ENCODE assay signal across 9 mouse cellular contexts in the genomic region with DNA sequence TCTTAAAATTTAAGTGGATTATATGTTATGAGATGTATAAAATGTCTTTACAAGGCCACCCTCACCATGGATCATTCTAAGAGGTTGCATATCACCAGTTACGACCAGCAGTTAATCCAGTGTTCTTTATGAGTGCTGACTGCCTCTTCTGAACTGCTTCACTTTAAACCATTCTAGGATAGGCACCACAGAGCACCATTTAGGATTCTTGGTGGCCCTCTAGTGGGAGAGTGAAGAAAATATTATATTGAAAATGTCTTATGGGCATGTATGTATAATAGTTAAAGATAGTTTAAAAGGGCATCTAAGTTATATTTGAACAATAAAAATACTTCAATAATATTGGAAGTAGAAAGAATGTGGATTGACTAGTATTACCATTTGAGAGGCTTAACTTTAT.
DNase-seq lines count a peak whose midpoint lies in the region; ATAC-seq and TF ChIP-seq lines count a peak whose summit lies in the region.
"Had no signal": no experiment of that assay in that cellular context is flagged by ENCODE, and none has a peak within 500 bp of the region (broad histone marks: within the 10 kb centered on the region; RNA-seq: fewer than 3 reads in every experiment).

No protein-coding gene starts in this region.

- H3K27ac ChIP-seq in heart, postnatal 0 days (ENCODE audit: low read depth): no peak overlapping the region
- no peak overlapping the region for H3K27ac ChIP-seq in thymus, adult 2 months (ENCODE audit: control insufficient read depth, insufficient read depth, low read length)
- H3K27ac ChIP-seq in embryonic facial prominence, embryonic 14.5 days (replicated peaks; ENCODE audit: low read depth, low read length): no peak overlapping the region

- no peak overlapping the region for H3K4me3 ChIP-seq in heart, postnatal 0 days (ENCODE audit: low read depth, low read length)
- no peak overlapping the region for H3K4me3 ChIP-seq in thymus, adult 2 months (ENCODE audit: control insufficient read depth, insufficient read depth, low read length)
- H3K4me3 ChIP-seq in embryonic facial prominence, embryonic 14.5 days (ENCODE audit: low read depth, low read length): no peak overlapping the region

- no peak for ATAC-seq in heart, postnatal 0 days (ENCODE audit: insufficient read depth, low read depth)
- peak; percentile 53; the same call in 1 of the 2 replicates for ATAC-seq in embryonic facial prominence, embryonic 14.5 days (ENCODE audit: low read depth)
- ATAC-seq: inflammation-experienced regulatory T-cells, adult 6 months had no signal

- H3K9ac ChIP-seq in heart, postnatal 0 days (replicated peaks; ENCODE audit: low read depth, low read length): no peak overlapping the region
- no peak overlapping the region for H3K9ac ChIP-seq in embryonic facial prominence, embryonic 14.5 days (ENCODE audit: low read depth, low read length)

- 0 out of 2 replicates have a peak, but pooled peaks cover 3% of the 10 kb centered on the region for H3K9me3 ChIP-seq in heart, postnatal 0 days (replicated peaks; ENCODE audit: control insufficient read depth, low read length)
- H3K9me3 ChIP-seq in embryonic facial prominence, embryonic 14.5 days (ENCODE audit: control insufficient read depth, low read length): no peaks in the 10 kb centered on the region

- WGBS in heart, postnatal 0 days: 13% methylated on average over 1 of the region's 1 CpGs
- 51% methylated on average over 1 of the region's 1 CpGs for WGBS in thymus, adult 2 months
- WGBS in embryonic facial prominence, embryonic 14.5 days: 13% methylated on average over 1 of the region's 1 CpGs

- DNase-seq in heart, postnatal 0 days (ENCODE audit: low spot score): peak; percentile 59
- no peak for DNase-seq in heart, postnatal 25 days (ENCODE audit: low spot score)
- peak; percentile 17 for DNase-seq in thymus, adult 2 months
- DNase-seq in thymus, adult 18-20 months: no peak
- DNase-seq in embryonic facial prominence, embryonic 14.5 days (ENCODE audit: low spot score): peak; percentile 66
- DNase-seq in splenic B cell, adult 2 months (ENCODE audit: low read depth, low spot score): peak; percentile 60
- DNase-seq in right cerebral cortex, adult 18-20 months: no peak
- no peak for DNase-seq in ovary, adult 18-20 months (ENCODE audit: low spot score)

- TF ChIP-seq CTCF in heart, postnatal 0 days (IDR thresholded peaks at IDR 0.05; ENCODE audit: low read depth): peak; percentile 60
- TF ChIP-seq CTCF in thymus, adult 2 months (IDR thresholded peaks at IDR 0.05; ENCODE audit: borderline replicate concordance, control insufficient read depth, extremely low read depth, insufficient read depth, low read length, poor library complexity): no peak

- H3K4me1 ChIP-seq in heart, postnatal 0 days (ENCODE audit: control insufficient read depth, insufficient read depth): no peaks in the 10 kb centered on the region
- H3K4me1 ChIP-seq in thymus, adult 2 months (replicated peaks; ENCODE audit: control insufficient read depth, insufficient read depth, low read length): no peaks in the 10 kb centered on the region
- no peaks in the 10 kb centered on the region for H3K4me1 ChIP-seq in embryonic facial prominence, embryonic 14.5 days (ENCODE audit: control insufficient read depth, insufficient read depth, low read length)

- no peak for TF ChIP-seq POLR2A in thymus, adult 2 months (IDR thresholded peaks at IDR 0.05; ENCODE audit: control insufficient read depth, extremely low read depth, insufficient read depth, low read length, poor library complexity)

- H3K27me3 ChIP-seq in heart, postnatal 0 days (ENCODE audit: control insufficient read depth, insufficient read depth, low read length): no peaks in the 10 kb centered on the region
- no peaks in the 10 kb centered on the region for H3K27me3 ChIP-seq in thymus, adult 2 months (ENCODE audit: control insufficient read depth, insufficient read depth, low read length)
- no peaks in the 10 kb centered on the region for H3K27me3 ChIP-seq in embryonic facial prominence, embryonic 14.5 days (replicated peaks; ENCODE audit: control insufficient read depth, insufficient read depth, low read length)
- H3K27me3 ChIP-seq in splenic B cell, adult 2 months (ENCODE audit: control insufficient read depth, insufficient read depth, low read length, poor library complexity, severe bottlenecking): no peaks in the 10 kb centered on the region

- no peaks in the 10 kb centered on the region for H3K36me3 ChIP-seq in heart, postnatal 0 days (replicated peaks; ENCODE audit: control insufficient read depth, insufficient read depth, low read length)
- no peaks in the 10 kb centered on the region for H3K36me3 ChIP-seq in thymus, adult 2 months (ENCODE audit: control insufficient read depth, insufficient read depth, low read length)
- no peaks in the 10 kb centered on the region for H3K36me3 ChIP-seq in embryonic facial prominence, embryonic 14.5 days (ENCODE audit: control insufficient read depth, insufficient read depth, low read length)
- H3K36me3 ChIP-seq in splenic B cell, adult 2 months (ENCODE audit: control insufficient read depth, insufficient read depth, low read length, poor library complexity, severe bottlenecking): no peaks in the 10 kb centered on the region; the same call in 1 of the 2 replicates

- TF ChIP-seq EP300 in heart, postnatal 0 days (IDR thresholded peaks at IDR 0.05; ENCODE audit: low read depth): no peak

- H3K4me2 ChIP-seq in heart, postnatal 0 days (ENCODE audit: low read depth, low read length): no peak overlapping the region
- no peak overlapping the region for H3K4me2 ChIP-seq in embryonic facial prominence, embryonic 14.5 days (ENCODE audit: low read depth, low read length)

- intact Hi-C loops in heart, postnatal 25 days (cut with DNase I): loop anchor here (2.0 kb wide), 1 partner anchor 265 kb away; no protein-coding TSS in a partner anchor

Comparison
In these comparisons a context has a peak if more than half of its experiments do, and no peak if none do; other contexts are left out.
1. DNase-seq: peak in heart, postnatal 0 days (single experiment), thymus, adult 2 months (single experiment), embryonic facial prominence, embryonic 14.5 days (single experiment) and splenic B cell, adult 2 months (single experiment); none in heart, postnatal 25 days (single experiment), thymus, adult 18-20 months (0 of 2), right cerebral cortex, adult 18-20 months (single experiment) and ovary, adult 18-20 months (single experiment).